In genomic region chr19:4042124-4042523, GRCm38 (mm10) we compare ENCODE assay signal across 13 mouse cellular contexts. TPM values are rescaled to one million over a fixed set of nuclear protein-coding genes. Genes with fewer than 3 reads are reported as not detected.
DNase-seq lines count a peak whose midpoint lies in the region; ATAC-seq and TF ChIP-seq lines count a peak whose summit lies in the region.
"Had no signal": no experiment of that assay in that cellular context is flagged by ENCODE, and none has a peak within 500 bp of the region (broad histone marks: within the 10 kb centered on the region; RNA-seq: fewer than 3 reads in every experiment).

No protein-coding gene starts in this region.

- H3K4me2 ChIP-seq in midbrain, postnatal 0 days (ENCODE audit: low read depth, low read length, poor library complexity, severe bottlenecking) = no peak overlapping the region
- H3K4me2 ChIP-seq: embryonic facial prominence, embryonic 15.5 days; limb, embryonic 12.5 days; midbrain, embryonic 12.5 days had no signal

- H3K4me1 ChIP-seq in heart, adult 2 months (ENCODE audit: control insufficient read depth, insufficient read depth, low read length) = peaks cover 8% of the 10 kb centered on the region
- H3K4me1 ChIP-seq in heart, embryonic 10.5 days = peaks cover 22% of the 10 kb centered on the region
- H3K4me1 ChIP-seq in lung, adult 2 months (ENCODE audit: control insufficient read depth, insufficient read depth, low read length) = peaks cover 14% of the 10 kb centered on the region
- H3K4me1 ChIP-seq in midbrain, postnatal 0 days (ENCODE audit: insufficient read depth, low read length) = 0 out of 2 replicates have a peak, but pooled peaks cover 4% of the 10 kb centered on the region

- H3K27me3 ChIP-seq in heart, adult 2 months (ENCODE audit: control insufficient read depth, insufficient read depth, low read length) = no peaks in the 10 kb centered on the region
- H3K27me3 ChIP-seq in heart, embryonic 10.5 days (ENCODE audit: insufficient read depth, poor library complexity, severe bottlenecking) = no peaks in the 10 kb centered on the region
- H3K27me3 ChIP-seq in C2C12 (ENCODE audit: control insufficient read depth, insufficient read depth, insufficient read length) = no peaks in the 10 kb centered on the region
- no peaks in the 10 kb centered on the region for H3K27me3 ChIP-seq in midbrain, postnatal 0 days (ENCODE audit: insufficient read depth, low read length)
- H3K27me3 ChIP-seq: embryonic facial prominence, embryonic 15.5 days; limb, embryonic 12.5 days had no signal

- H3K9ac ChIP-seq in heart, adult 2 months (ENCODE audit: low read depth, low read length) = no peak overlapping the region
- H3K9ac ChIP-seq in midbrain, postnatal 0 days (replicated peaks; ENCODE audit: low read length, poor library complexity, severe bottlenecking) = no peak overlapping the region
- H3K9ac ChIP-seq: embryonic facial prominence, embryonic 15.5 days; limb, embryonic 12.5 days; midbrain, embryonic 12.5 days had no signal

- intact Hi-C loops in heart, adult 2 months (cut with DNase I) = no loop called here

- DNase-seq in heart, adult 2 months = peak; percentile 58 to 70
- no peak for DNase-seq in heart, embryonic 10.5 days (ENCODE audit: low spot score)
- DNase-seq in gastrocnemius, postnatal 10 days = peak; percentile 50
- peak; percentile 30 for DNase-seq in lung, adult 2 months
- DNase-seq in midbrain, postnatal 0 days (ENCODE audit: low spot score) = no peak
- DNase-seq in natural killer cell, adult 2 months (ENCODE audit: low spot score in 2 of 2) = no peak

- no peak overlapping the region for H3ac ChIP-seq in C2C12 (ENCODE audit: control insufficient read depth, insufficient read length, low read depth)

- TF ChIP-seq CTCF in heart, adult 2 months (IDR thresholded peaks at IDR 0.05) = no peak
- TF ChIP-seq CTCF in C2C12 (IDR thresholded peaks at IDR 0.05; ENCODE audit: control insufficient read depth, insufficient read depth, insufficient read length) = no peak
- TF ChIP-seq CTCF in lung, adult 2 months (IDR thresholded peaks at IDR 0.05; ENCODE audit: insufficient read depth, low read length) = no peak
- TF ChIP-seq CTCF in midbrain, postnatal 0 days (IDR thresholded peaks at IDR 0.05) = no peak

- 0 out of 2 replicates have a peak, but pooled peaks have one; percentile 29 for TF ChIP-seq POLR2A in heart, adult 2 months (IDR thresholded peaks at IDR 0.05; ENCODE audit: insufficient read depth, low read depth, low read length)
- no peak for TF ChIP-seq POLR2A in lung, adult 2 months (IDR thresholded peaks at IDR 0.05; ENCODE audit: borderline replicate concordance, extremely low read depth, low read depth, low read length)

- H3K79me2 ChIP-seq in heart, adult 2 months (replicated peaks; ENCODE audit: control insufficient read depth, insufficient read depth, low read length) = no peaks in the 10 kb centered on the region
- H3K79me2 ChIP-seq in C2C12 (ENCODE audit: control insufficient read depth, insufficient read depth) = peaks cover 5% of the 10 kb centered on the region

- peak overlapping the region; percentile 49 for H3K27ac ChIP-seq in heart, adult 2 months
- no peak overlapping the region for H3K27ac ChIP-seq in heart, embryonic 10.5 days
- no peak overlapping the region for H3K27ac ChIP-seq in midbrain, postnatal 0 days (ENCODE audit: low read depth, low read length)
- H3K27ac ChIP-seq: embryonic facial prominence, embryonic 15.5 days; limb, embryonic 12.5 days; midbrain, embryonic 12.5 days had no signal

- no peak for TF ChIP-seq EP300 in heart, adult 2 months (IDR thresholded peaks at IDR 0.05; ENCODE audit: insufficient read depth, low read depth, low read length)

- WGBS in heart, adult 2 months = 52% methylated on average over 14 of the region's 14 CpGs
- WGBS in heart, embryonic 10.5 days = 63% methylated on average over 14 of the region's 14 CpGs
- WGBS in lung, adult 2 months = 50% methylated on average over 14 of the region's 14 CpGs
- 75% methylated on average over 14 of the region's 14 CpGs for WGBS in midbrain, postnatal 0 days

- peaks cover 3% of the 10 kb centered on the region for H3K79me3 ChIP-seq in C2C12 (ENCODE audit: low read depth)

- no peak overlapping the region; the same call in 1 of the 2 replicates for H3K4me3 ChIP-seq in heart, adult 2 months
- H3K4me3 ChIP-seq in heart, embryonic 10.5 days = no peak overlapping the region
- H3K4me3 ChIP-seq in C2C12 (ENCODE audit: insufficient read depth, poor library complexity, severe bottlenecking) = no peak overlapping the region
- H3K4me3 ChIP-seq in lung, adult 2 months (replicated peaks; ENCODE audit: extremely low read depth, low read depth, low read length) = no peak overlapping the region
- no peak overlapping the region for H3K4me3 ChIP-seq in midbrain, postnatal 0 days (ENCODE audit: low read depth, low read length)
- H3K4me3 ChIP-seq: embryonic facial prominence, embryonic 15.5 days; limb, embryonic 12.5 days; midbrain, embryonic 12.5 days had no signal

- no peak for ATAC-seq in megakaryocyte-erythroid progenitor cell, adult 5-6 weeks (replicated peaks; ENCODE audit: low FRiP score, low TSS enrichment, poor library complexity, severe bottlenecking)
- no peak for ATAC-seq in midbrain, postnatal 0 days (ENCODE audit: low FRiP score)
- ATAC-seq: activated CD4-positive, CD25-positive, alpha-beta regulatory T cell, adult 4 months had no signal

- H3K36me3 ChIP-seq in heart, adult 2 months (ENCODE audit: control insufficient read depth, insufficient read depth, low read length) = no peaks in the 10 kb centered on the region
- H3K36me3 ChIP-seq in heart, embryonic 10.5 days = no peaks in the 10 kb centered on the region
- H3K36me3 ChIP-seq in C2C12 (ENCODE audit: control insufficient read depth, insufficient read depth) = no peaks in the 10 kb centered on the region
- H3K36me3 ChIP-seq in midbrain, postnatal 0 days (ENCODE audit: insufficient read depth, low read length) = no peaks in the 10 kb centered on the region
- H3K36me3 ChIP-seq: embryonic facial prominence, embryonic 15.5 days; limb, embryonic 12.5 days; midbrain, embryonic 12.5 days had no signal

- H3K9me3 ChIP-seq in heart, embryonic 10.5 days = no peaks in the 10 kb centered on the region
- H3K9me3 ChIP-seq in midbrain, postnatal 0 days (ENCODE audit: low read length) = no peaks in the 10 kb centered on the region
- H3K9me3 ChIP-seq: embryonic facial prominence, embryonic 15.5 days; limb, embryonic 12.5 days; midbrain, embryonic 12.5 days had no signal

RNA-seq across cellular contexts. Expression of gene Gstp2, which starts 3.7 kb away (rescaled TPM):
- total RNA-seq in heart, adult 2 months (2021) = 100 to 1,000 TPM; 121 to 137 TPM
- 38.3 and 58.2 TPM in 2 replicates for polyA plus RNA-seq in heart, adult 2 months (2012; rRNA removed)
- 2.9 TPM in 2 replicates for polyA plus RNA-seq in heart, embryonic 10.5 days (2016; fragmentation: Nextera tagmentation; extraction: Ambion mirVana)
- polyA plus RNA-seq in C2C12 (2012; fragmentation: generic; extraction: Trizol) = 7.2 TPM
- total RNA-seq in gastrocnemius, postnatal 10 days (2021) = 10 to 100 TPM; 61.6 to 63.6 TPM
- 47.4 and 87.8 TPM in 2 replicates for polyA plus RNA-seq in lung, adult 2 months (2012; rRNA removed)
- not detected in 2 replicates for total RNA-seq in megakaryocyte-erythroid progenitor cell, adult 5-6 weeks (2014; fragmentation: Nextera tagmentation)
- total RNA-seq in megakaryocyte-erythroid progenitor cell, adult 5-6 weeks (2017) = not detected in 2 replicates
- 3.6 TPM in 1 of 2 replicates, not detected in the other for total RNA-seq in midbrain, postnatal 0 days (2014; rRNA removed)
- 2.4 and 4.1 TPM in 2 replicates for polyA plus RNA-seq in midbrain, postnatal 0 days (2015; fragmentation: Nextera tagmentation; extraction: Ambion mirVana)

RNA-seq across cellular contexts. Expression of gene Gstp1, which starts 4.3 kb away (rescaled TPM):
- 100 to 1,000 TPM; 356 to 371 TPM for total RNA-seq in heart, adult 2 months (2021)
- polyA plus RNA-seq in heart, adult 2 months (2012; rRNA removed) = 480 and 490 TPM in 2 replicates
- 402 and 470 TPM in 2 replicates for polyA plus RNA-seq in heart, embryonic 10.5 days (2016; fragmentation: Nextera tagmentation; extraction: Ambion mirVana)
- polyA plus RNA-seq in C2C12 (2012; fragmentation: generic; extraction: Trizol) = 863 TPM
- 100 to 1,000 TPM; 220 to 231 TPM for total RNA-seq in gastrocnemius, postnatal 10 days (2021)
- polyA plus RNA-seq in lung, adult 2 months (2012; rRNA removed) = 480 and 656 TPM in 2 replicates
- total RNA-seq in megakaryocyte-erythroid progenitor cell, adult 5-6 weeks (2014; fragmentation: Nextera tagmentation) = 623 and 805 TPM in 2 replicates
- 123 and 220 TPM in 2 replicates for total RNA-seq in megakaryocyte-erythroid progenitor cell, adult 5-6 weeks (2017)
- total RNA-seq in midbrain, postnatal 0 days (2014; rRNA removed) = 268 and 350 TPM in 2 replicates
- 665 and 685 TPM in 2 replicates for polyA plus RNA-seq in midbrain, postnatal 0 days (2015; fragmentation: Nextera tagmentation; extraction: Ambion mirVana)

RNA-seq across cellular contexts. Expression of gene Gstp3, which starts 17.2 kb away (rescaled TPM):
- not detected for total RNA-seq in heart, adult 2 months (2021)
- polyA plus RNA-seq in heart, adult 2 months (2012; rRNA removed) = 1.1 TPM in 1 of 2 replicates, not detected in the other
- 0.37 TPM in 1 of 2 replicates, not detected in the other for polyA plus RNA-seq in heart, embryonic 10.5 days (2016; fragmentation: Nextera tagmentation; extraction: Ambion mirVana)
- polyA plus RNA-seq in C2C12 (2012; fragmentation: generic; extraction: Trizol) = 0.09 TPM
- under 1 TPM in 1 of 2 experiments, not detected in 1; 0.79 TPM for total RNA-seq in gastrocnemius, postnatal 10 days (2021)
- 14.4 and 15.9 TPM in 2 replicates for polyA plus RNA-seq in lung, adult 2 months (2012; rRNA removed)
- total RNA-seq in megakaryocyte-erythroid progenitor cell, adult 5-6 weeks (2014; fragmentation: Nextera tagmentation) = 28.5 and 40.7 TPM in 2 replicates
- 16.4 and 37.6 TPM in 2 replicates for total RNA-seq in megakaryocyte-erythroid progenitor cell, adult 5-6 weeks (2017)
- total RNA-seq in midbrain, postnatal 0 days (2014; rRNA removed) = not detected in 2 replicates
- not detected in 2 replicates for polyA plus RNA-seq in midbrain, postnatal 0 days (2015; fragmentation: Nextera tagmentation; extraction: Ambion mirVana)
- polyA plus RNA-seq: frontal cortex, adult 2 months; limb, embryonic 12.5 days; midbrain, embryonic 12.5 days had no signal

RNA-seq across cellular contexts. Expression of gene Ndufv1, which starts 29.5 kb away (rescaled TPM):
- total RNA-seq in heart, adult 2 months (2021) = 1,000 to 10,000 TPM; 1,031 to 1,231 TPM
- 1,078 and 1,145 TPM in 2 replicates for polyA plus RNA-seq in heart, adult 2 months (2012; rRNA removed)
- polyA plus RNA-seq in heart, embryonic 10.5 days (2016; fragmentation: Nextera tagmentation; extraction: Ambion mirVana) = 298 and 420 TPM in 2 replicates
- polyA plus RNA-seq in C2C12 (2012; fragmentation: generic; extraction: Trizol) = 254 TPM
- 100 to 1,000 TPM; 297 to 355 TPM for total RNA-seq in gastrocnemius, postnatal 10 days (2021)
- 99.4 and 127 TPM in 2 replicates for polyA plus RNA-seq in lung, adult 2 months (2012; rRNA removed)
- 210 and 232 TPM in 2 replicates for total RNA-seq in megakaryocyte-erythroid progenitor cell, adult 5-6 weeks (2014; fragmentation: Nextera tagmentation)
- total RNA-seq in megakaryocyte-erythroid progenitor cell, adult 5-6 weeks (2017) = 285 and 306 TPM in 2 replicates
- 137 and 237 TPM in 2 replicates for total RNA-seq in midbrain, postnatal 0 days (2014; rRNA removed)
- polyA plus RNA-seq in midbrain, postnatal 0 days (2015; fragmentation: Nextera tagmentation; extraction: Ambion mirVana) = 271 and 281 TPM in 2 replicates

RNA-seq across cellular contexts. Expression of gene Doc2g, which starts 39.0 kb away (rescaled TPM):
- total RNA-seq in heart, adult 2 months (2021) = 100 to 1,000 TPM; 193 to 236 TPM
- polyA plus RNA-seq in heart, adult 2 months (2012; rRNA removed) = 432 and 597 TPM in 2 replicates
- 32.4 and 75.0 TPM in 2 replicates for polyA plus RNA-seq in heart, embryonic 10.5 days (2016; fragmentation: Nextera tagmentation; extraction: Ambion mirVana)
- polyA plus RNA-seq in C2C12 (2012; fragmentation: generic; extraction: Trizol) = 0.98 TPM
- 1 to 10 TPM in 1 of 2 experiments, under 1 TPM in 1; 0.66 to 1.2 TPM for total RNA-seq in gastrocnemius, postnatal 10 days (2021)
- polyA plus RNA-seq in lung, adult 2 months (2012; rRNA removed) = 12.6 and 18.0 TPM in 2 replicates
- total RNA-seq in megakaryocyte-erythroid progenitor cell, adult 5-6 weeks (2014; fragmentation: Nextera tagmentation) = 2.1 and 7.4 TPM in 2 replicates
- total RNA-seq in megakaryocyte-erythroid progenitor cell, adult 5-6 weeks (2017) = 3.8 and 4.0 TPM in 2 replicates
- 8.8 and 13.4 TPM in 2 replicates for total RNA-seq in midbrain, postnatal 0 days (2014; rRNA removed)
- 5.4 and 5.5 TPM in 2 replicates for polyA plus RNA-seq in midbrain, postnatal 0 days (2015; fragmentation: Nextera tagmentation; extraction: Ambion mirVana)

Comparison
In these comparisons a context has a peak if more than half of its experiments do, and no peak if none do; other contexts are left out.
1. DNase-seq: peak in heart, adult 2 months (2 of 2), gastrocnemius, postnatal 10 days (single experiment) and lung, adult 2 months (single experiment); none in heart, embryonic 10.5 days (single experiment), midbrain, postnatal 0 days (single experiment) and natural killer cell, adult 2 months (0 of 2).